Mouse (Mus musculus) forebrain, embryonic 12.5 days (tissue): ENCODE data around the gene Sh2d6. TPM values are rescaled to one million over a fixed set of nuclear protein-coding genes. Genes with fewer than 3 reads are reported as not detected.

Experiments
- ATAC-seq: fragments of 200-750 bp; cut with Nextera tagmentation; 2 replicates; pipeline ENCODE4 v1.8.0; 2017; ENCODE audit warnings: moderate TSS enrichment; ENCODE audit not compliant: low FRiP score
- H3K27ac ChIP-seq: fragments of 300-500 bp; sonication (generic); 2 replicates; pipeline ENCODE4 v1.5.1; 2016; ENCODE audit warnings: mild to moderate bottlenecking
- H3K27me3 ChIP-seq: fragments of 300-500 bp; sonication (generic); 2 replicates; pipeline ENCODE4 v1.6.1; 2016; ENCODE audit warnings: mild to moderate bottlenecking
- H3K36me3 ChIP-seq: fragments of 300-500 bp; sonication (generic); replicated peaks from 2 replicates; pipeline ENCODE4 v1.6.1; 2016; ENCODE audit warnings: mild to moderate bottlenecking
- H3K4me1 ChIP-seq: fragments of 300-500 bp; sonication (generic); 2 replicates; pipeline ENCODE4 v1.6.1; 2016
- H3K4me2 ChIP-seq: fragments of 300-500 bp; sonication (generic); 2 replicates; pipeline ENCODE4 v1.6.1; 2016; ENCODE audit warnings: mild to moderate bottlenecking, moderate library complexity
- H3K4me3 ChIP-seq: fragments of 300-500 bp; sonication (generic); replicated peaks from 2 replicates; pipeline ENCODE4 v1.5.1; 2016; ENCODE audit warnings: mild to moderate bottlenecking
- H3K9ac ChIP-seq: fragments of 300-500 bp; sonication (generic); 2 replicates; pipeline ENCODE4 v1.6.1; 2016; ENCODE audit warnings: mild to moderate bottlenecking
- H3K9me3 ChIP-seq: fragments of 300-500 bp; sonication (generic); 2 replicates; pipeline ENCODE4 v1.6.1; 2016
- WGBS: fragments of 180-500 bp; shearing (Covaris S2); methylation state at CpG from one replicate; pipeline ENCODE4 v1.1.7; 2016; 5-methylcytosine and 5-hydroxymethylcytosine counted together
- polyA plus RNA-seq: library from polyadenylated mRNA; unstranded; fragments of >200 nt; fragmentation: Nextera tagmentation; extraction: Ambion mirVana; gene quantifications from 2 replicates; pipeline ENCODE4 v1.2.1, GENCODE M21; 2016

Gene Sh2d6
- 0.40 and 0.47 TPM in 2 replicates for polyA plus RNA-seq

- no peaks in the 10 kb centered on the region for H3K27me3 ChIP-seq
- H3K9ac ChIP-seq, result no peak within 1 kb of the TSS
- H3K4me2 ChIP-seq, result no peak within 1 kb of the TSS
- no peak within 1 kb of the TSS for H3K4me3 ChIP-seq
- ATAC-seq, result no peak
- no peaks in the 10 kb centered on the region for H3K9me3 ChIP-seq
- H3K36me3 ChIP-seq, result no peaks in the 10 kb centered on the region
- peak within 1 kb of the TSS; percentile 95 for H3K27ac ChIP-seq
- peaks cover 30% of the 10 kb centered on the region for H3K4me1 ChIP-seq
- WGBS, result 91% methylated on average over 5 of the region's 5 CpGs
Observed at GRCm38 (mm10) chr6:72521607-72522006, at the start of gene Sh2d6. Gene Sh2d6 (minus strand): TSS chr6:72521707.

DNA sequence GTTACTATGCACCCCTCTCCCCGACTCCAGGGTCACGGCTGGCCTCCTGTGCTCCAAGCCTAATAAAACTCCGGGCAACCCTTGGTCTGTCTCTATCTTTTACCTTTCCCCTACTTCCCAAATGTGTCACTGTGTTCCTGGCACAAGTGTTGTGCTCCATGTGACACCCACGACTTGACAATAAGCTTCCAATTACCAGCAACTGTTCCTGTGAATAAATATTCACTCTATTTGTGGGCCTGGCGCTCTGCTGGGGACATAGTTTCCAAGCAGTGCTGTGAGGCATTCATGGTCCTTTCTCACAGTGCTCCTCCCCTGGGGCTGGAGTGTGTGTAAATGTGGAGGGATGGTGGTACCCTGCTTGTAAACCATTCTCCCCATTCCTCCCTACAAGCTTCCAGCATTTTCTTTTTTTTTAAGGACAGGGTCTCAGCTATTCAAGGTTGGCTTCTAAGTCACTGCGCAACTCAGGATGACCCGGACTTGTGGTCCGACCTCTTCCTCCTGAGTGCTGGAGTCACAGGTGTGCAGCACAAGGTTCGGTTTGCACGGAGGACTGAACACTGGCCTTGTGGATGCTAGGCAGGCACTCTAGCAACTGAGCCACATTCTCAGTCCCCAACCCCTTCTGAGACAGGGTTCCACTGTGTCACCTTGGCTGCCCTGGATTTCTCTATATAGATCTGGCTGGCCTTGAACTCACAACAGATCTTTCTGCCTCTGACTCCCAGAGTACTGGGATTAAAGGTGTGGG, 49.3 kb upstream of the Sh2d6 start:
- Histone ChIP-seq H3K9me3 (no peaks in the 10 kb centered on the region), H3K4me3 (no peak overlapping the region), H3K4me1 (peaks cover 1% of the 10 kb centered on the region; the same call in 1 of the 2 replicates), H3K27me3 (no peaks in the 10 kb centered on the region), H3K4me2 (no peak overlapping the region), H3K27ac (no peak overlapping the region), H3K36me3 (peaks cover 6% of the 10 kb centered on the region), H3K9ac (no peak overlapping the region)
- WGBS, result 86% methylated on average over 10 of the region's 10 CpGs
- ATAC-seq, result no peak

DNA sequence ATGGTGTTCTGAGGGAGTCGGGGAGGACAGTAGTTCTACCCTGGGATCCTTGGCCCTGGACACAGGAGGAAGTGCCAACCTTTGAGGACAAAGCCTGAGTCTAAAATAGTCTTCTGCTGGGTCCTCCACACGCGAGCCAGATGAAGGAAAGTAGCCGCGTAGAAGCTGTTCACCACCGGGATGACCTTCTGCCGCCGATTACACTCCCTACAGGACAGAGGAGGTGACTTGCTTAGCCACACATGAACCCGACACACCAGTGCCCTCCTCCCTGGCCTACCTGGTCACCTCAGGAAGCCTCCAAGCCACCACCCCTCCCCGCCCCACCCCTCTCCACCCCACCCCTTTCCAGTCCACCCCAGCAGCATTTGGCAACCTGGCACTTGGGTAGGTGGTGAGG, 47.2 kb upstream of the Sh2d6 start:
- H3K27me3 ChIP-seq, result no peaks in the 10 kb centered on the region
- WGBS, result 93% methylated on average over 10 of the region's 10 CpGs
- H3K4me1 ChIP-seq, result peaks cover 4% of the 10 kb centered on the region; the same call in 1 of the 2 replicates
- no peak overlapping the region for H3K27ac ChIP-seq
- H3K9ac ChIP-seq, result no peak overlapping the region
- peaks cover 6% of the 10 kb centered on the region for H3K36me3 ChIP-seq
- H3K4me2 ChIP-seq, result no peak overlapping the region
- ATAC-seq, result no peak
- no peaks in the 10 kb centered on the region for H3K9me3 ChIP-seq
- no peak overlapping the region for H3K4me3 ChIP-seq

DNA sequence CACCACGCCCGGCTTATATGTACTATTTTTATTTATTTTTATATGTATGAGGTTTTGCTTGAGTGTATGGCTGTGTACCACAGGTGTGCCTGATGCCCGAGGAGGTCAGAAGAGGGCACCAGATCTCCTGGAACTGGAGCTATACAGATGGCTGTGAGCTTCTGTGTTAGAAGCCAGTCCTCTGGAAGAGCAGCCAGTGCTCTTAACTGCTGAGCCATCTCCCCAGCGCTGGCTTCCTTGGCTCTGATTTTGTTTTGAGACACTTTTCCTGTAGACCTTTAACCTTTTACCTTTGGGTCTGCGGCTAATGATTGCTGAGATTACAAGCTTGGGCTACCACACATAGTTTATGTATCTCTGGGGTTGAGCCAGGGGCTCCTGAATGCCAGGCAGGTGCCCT, 46.0 kb upstream of the Sh2d6 start:
- H3K27ac ChIP-seq, result no peak overlapping the region
- H3K36me3 ChIP-seq, result peaks cover 6% of the 10 kb centered on the region; the same call in 1 of the 2 replicates
- H3K4me1 ChIP-seq, result peaks cover 4% of the 10 kb centered on the region; the same call in 1 of the 2 replicates
- H3K9ac ChIP-seq, result no peak overlapping the region
- no peaks in the 10 kb centered on the region for H3K27me3 ChIP-seq
- no peaks in the 10 kb centered on the region for H3K9me3 ChIP-seq
- H3K4me3 ChIP-seq, result no peak overlapping the region
- 90% methylated on average over 5 of the region's 5 CpGs for WGBS
- H3K4me2 ChIP-seq, result no peak overlapping the region
- no peak for ATAC-seq

DNA sequence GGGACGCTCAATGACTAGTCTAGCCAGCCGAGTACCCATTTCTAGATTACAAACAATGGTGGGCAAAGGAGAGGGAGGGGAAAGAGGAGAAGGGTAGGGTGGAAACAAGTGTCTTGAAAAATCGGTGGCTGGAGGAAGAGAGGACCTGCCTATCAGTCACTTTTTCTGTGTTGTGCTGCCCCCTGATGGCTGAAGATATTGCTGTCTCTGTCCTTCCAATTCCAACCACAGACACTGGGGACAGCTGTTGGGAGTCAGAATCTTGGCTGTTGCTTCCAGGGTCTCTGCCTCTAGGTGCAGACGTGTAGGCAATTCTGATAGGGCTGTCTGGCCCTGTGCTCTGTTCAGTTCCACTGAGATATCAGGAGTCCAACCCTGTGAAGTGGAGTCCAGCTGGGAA, 44.5 kb upstream of the Sh2d6 start:
- H3K9me3 ChIP-seq, result no peaks in the 10 kb centered on the region
- H3K9ac ChIP-seq, result no peak overlapping the region
- WGBS, result 2% methylated on average over 4 of the region's 4 CpGs
- H3K27me3 ChIP-seq, result no peaks in the 10 kb centered on the region
- H3K36me3 ChIP-seq, result peaks cover 6% of the 10 kb centered on the region; the same call in 1 of the 2 replicates
- no peak overlapping the region for H3K4me3 ChIP-seq
- ATAC-seq, result peak; percentile 88
- H3K27ac ChIP-seq, result no peak overlapping the region
- H3K4me1 ChIP-seq, result peaks cover 4% of the 10 kb centered on the region; the same call in 1 of the 2 replicates
- H3K4me2 ChIP-seq, result 0 out of 2 replicates have a peak overlapping the region, but pooled peaks have one; percentile 9

DNA sequence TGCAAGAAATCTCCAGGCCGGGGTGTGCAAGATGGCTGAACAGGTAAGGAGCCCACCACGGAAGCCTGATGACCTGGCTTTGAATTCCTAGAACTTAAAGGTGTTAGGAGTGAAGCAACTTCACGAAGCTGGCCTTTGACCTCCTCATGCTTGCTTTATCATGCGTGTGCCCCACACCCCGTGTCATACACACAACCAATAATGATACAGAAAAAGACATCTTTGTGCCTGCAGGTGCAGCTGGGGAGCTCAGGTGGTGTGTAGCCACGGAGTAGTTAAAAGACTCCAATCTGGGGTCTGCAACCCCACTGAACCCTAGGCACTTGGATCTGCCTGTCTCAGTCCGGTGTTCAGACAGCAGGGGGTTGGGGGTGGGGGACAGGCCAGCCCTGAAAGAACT, 44.0 kb upstream of the Sh2d6 start:
- peak; percentile 27; the same call in 1 of the 2 replicates for ATAC-seq
- Histone ChIP-seq H3K27me3 (no peaks in the 10 kb centered on the region), H3K9ac (no peak overlapping the region), H3K9me3 (no peaks in the 10 kb centered on the region), H3K27ac (no peak overlapping the region; the same call in 1 of the 2 replicates), H3K4me2 (0 out of 2 replicates have a peak overlapping the region, but pooled peaks have one; percentile 9), H3K4me1 (peaks cover 4% of the 10 kb centered on the region; the same call in 1 of the 2 replicates), H3K4me3 (no peak overlapping the region), H3K36me3 (peaks cover 6% of the 10 kb centered on the region; the same call in 1 of the 2 replicates)
- WGBS, result 72% methylated on average over 7 of the region's 7 CpGs

GRCm38 (mm10) chr6:72562894-72563293, 41.4 kb upstream of the Sh2d6 start:
- H3K27ac ChIP-seq, result no peak overlapping the region
- H3K4me2 ChIP-seq, result no peak overlapping the region
- H3K36me3 ChIP-seq, result no peaks in the 10 kb centered on the region
- 80% methylated on average over 5 of the region's 5 CpGs for whole genome bisulfite sequencing
- H3K9ac ChIP-seq, result no peak overlapping the region
- peaks cover 4% of the 10 kb centered on the region; the same call in 1 of the 2 replicates for H3K4me1 ChIP-seq
- no peak overlapping the region for H3K4me3 ChIP-seq
- H3K27me3 ChIP-seq, result no peaks in the 10 kb centered on the region
- no peak for ATAC-seq
- no peaks in the 10 kb centered on the region for H3K9me3 ChIP-seq

DNA sequence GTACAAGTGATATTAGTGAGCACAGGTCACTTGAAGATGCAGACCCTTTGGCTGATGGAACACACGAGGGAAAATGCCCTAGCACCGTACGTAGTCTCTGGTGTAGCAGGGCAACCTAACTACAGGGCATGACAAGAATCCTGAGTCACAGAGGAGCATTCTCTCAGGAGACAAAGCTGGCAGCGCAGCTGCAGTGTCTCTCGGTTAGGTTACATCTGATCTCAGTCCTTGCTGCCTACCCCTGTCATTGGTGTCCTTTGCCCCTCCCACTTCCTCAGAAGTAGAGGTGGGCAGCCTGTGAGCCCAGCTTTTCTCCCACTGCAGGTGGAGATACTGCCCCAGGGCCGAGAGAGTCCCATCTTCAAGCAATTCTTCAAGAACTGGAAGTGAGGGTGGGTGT, 41.0 kb upstream of the Sh2d6 start:
- Histone ChIP-seq H3K4me3 (no peak overlapping the region), H3K4me2 (no peak overlapping the region), H3K27me3 (no peaks in the 10 kb centered on the region), H3K4me1 (peaks cover 4% of the 10 kb centered on the region; the same call in 1 of the 2 replicates), H3K36me3 (no peaks in the 10 kb centered on the region), H3K27ac (no peak overlapping the region), H3K9me3 (no peaks in the 10 kb centered on the region), H3K9ac (no peak overlapping the region)
- 38% methylated on average over 6 of the region's 6 CpGs for WGBS
- no peak for ATAC-seq

GRCm38 (mm10) chr6:72560801-72561200, 39.3 kb upstream of the Sh2d6 start:
- no peaks in the 10 kb centered on the region for H3K36me3 ChIP-seq
- H3K27ac ChIP-seq, result no peak overlapping the region
- H3K4me1 ChIP-seq, result peaks cover 3% of the 10 kb centered on the region; the same call in 1 of the 2 replicates
- WGBS, result 80% methylated on average over 8 of the region's 8 CpGs
- H3K4me2 ChIP-seq, result no peak overlapping the region
- ATAC-seq, result no peak
- H3K4me3 ChIP-seq, result no peak overlapping the region
- no peaks in the 10 kb centered on the region for H3K9me3 ChIP-seq
- no peaks in the 10 kb centered on the region for H3K27me3 ChIP-seq
- H3K9ac ChIP-seq, result no peak overlapping the region

DNA sequence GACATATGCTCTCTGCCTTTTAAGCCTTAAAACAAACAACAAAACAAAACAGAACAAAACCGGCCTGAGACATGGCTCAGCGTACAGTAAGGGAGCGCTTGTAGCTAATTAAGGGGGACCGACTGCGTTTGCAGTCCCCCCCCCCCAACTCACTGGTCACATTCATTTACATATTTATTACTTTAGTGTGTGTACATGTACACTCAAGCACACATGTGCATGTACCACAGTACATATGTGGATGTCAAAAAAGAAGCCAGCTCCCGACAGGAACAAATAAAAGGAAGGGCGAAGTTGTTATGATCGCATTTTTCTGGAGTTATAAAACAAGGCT, 31.5 kb upstream of the Sh2d6 start:
- Histone ChIP-seq H3K36me3 (no peaks in the 10 kb centered on the region), H3K9me3 (no peaks in the 10 kb centered on the region), H3K27ac (peak overlapping the region; percentile 76), H3K4me1 (peaks cover 17% of the 10 kb centered on the region), H3K9ac (peak overlapping the region; percentile 59), H3K27me3 (no peaks in the 10 kb centered on the region; the same call in 1 of the 2 replicates), H3K4me3 (peak overlapping the region; percentile 41), H3K4me2 (peak overlapping the region; percentile 70)
- 17% methylated on average over 8 of the region's 8 CpGs for WGBS
- ATAC-seq, result no peak

GRCm38 (mm10) chr6:72552171-72553078, 30.9 kb upstream of the Sh2d6 start:
- H3K27ac ChIP-seq, result peak overlapping the region; percentile 76
- peak; percentile 89 for ATAC-seq
- 21% methylated on average over 27 of the region's 27 CpGs for WGBS

DNA sequence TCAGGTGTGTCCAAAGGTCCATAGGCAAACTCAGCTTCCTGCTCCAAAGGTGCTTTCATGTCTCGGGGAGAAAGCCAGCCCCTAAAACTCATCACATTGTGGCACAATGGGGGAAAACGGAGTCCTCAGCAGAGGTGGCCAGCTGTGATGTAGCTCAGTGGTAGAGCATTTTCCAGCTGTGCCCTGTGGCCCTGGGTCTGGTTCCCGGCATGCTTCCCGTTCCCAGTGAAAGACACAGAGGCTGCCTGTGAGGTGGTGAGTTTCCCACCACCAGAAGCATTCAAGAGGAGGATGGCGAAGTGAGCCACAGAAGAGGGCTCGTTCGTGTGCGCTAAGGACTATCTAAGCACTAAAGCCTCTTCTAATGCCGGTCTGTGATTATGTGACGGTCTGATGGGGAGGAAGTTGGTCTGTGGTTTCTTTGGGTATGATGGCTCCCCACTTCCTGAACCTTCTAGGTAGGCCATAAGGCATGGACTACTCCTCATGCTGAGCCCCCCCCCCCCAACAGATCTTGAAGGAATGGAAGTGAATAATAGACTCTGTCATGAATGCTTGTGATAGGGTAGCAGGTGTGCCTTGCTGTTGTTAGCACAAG, 29.1 kb upstream of the Sh2d6 start:
- no peak overlapping the region for H3K9ac ChIP-seq
- ATAC-seq, result no peak
- H3K4me1 ChIP-seq, result peaks cover 17% of the 10 kb centered on the region
- WGBS, result 89% methylated on average over 10 of the region's 10 CpGs
- H3K9me3 ChIP-seq, result no peaks in the 10 kb centered on the region
- no peak overlapping the region for H3K27ac ChIP-seq
- no peaks in the 10 kb centered on the region for H3K36me3 ChIP-seq
- no peaks in the 10 kb centered on the region; the same call in 1 of the 2 replicates for H3K27me3 ChIP-seq
- no peak overlapping the region for H3K4me2 ChIP-seq
- no peak overlapping the region for H3K4me3 ChIP-seq

More at GRCm38 (mm10) chr6:72552171-72553078, 30.9 kb upstream of the Sh2d6 start:
- H3K4me1 ChIP-seq, result peaks cover 17% of the 10 kb centered on the region
- H3K9me3 ChIP-seq, result no peaks in the 10 kb centered on the region
- H3K9ac ChIP-seq, result peak overlapping the region; percentile 59
- H3K4me3 ChIP-seq, result peak overlapping the region; percentile 41
- peak overlapping the region; percentile 70 for H3K4me2 ChIP-seq
- no peaks in the 10 kb centered on the region for H3K36me3 ChIP-seq
- no peaks in the 10 kb centered on the region; the same call in 1 of the 2 replicates for H3K27me3 ChIP-seq
